Mouse (Mus musculus): ENCODE data around the gene Id1.

- TF ChIP-seq EP300 (IDR thresholded peaks at IDR 0.05; ENCODE audit: low read length) (no peak), CTCF (conservative IDR thresholded peaks at IDR 0.05 in 1 of 2, IDR thresholded peaks at IDR 0.05 in 1 of 2; ENCODE audit: low read depth in 2 of 2, low read length in 2 of 2) (no peak), KAT2A (IDR thresholded peaks at IDR 0.05; ENCODE audit: insufficient replicate concordance, low read length) (no peak), ETS1 (conservative IDR thresholded peaks at IDR 0.05; ENCODE audit: low read depth, low read length) (no peak), E2F4 (IDR thresholded peaks at IDR 0.05; ENCODE audit: insufficient replicate concordance, low read depth, low read length) (no peak), MEF2A (IDR thresholded peaks at IDR 0.05; ENCODE audit: borderline replicate concordance, low read depth, low read length) (no peak), POLR2AphosphoS2 (IDR thresholded peaks at IDR 0.05; ENCODE audit: low read depth, low read length) (no peak), POLR2A (IDR thresholded peaks at IDR 0.05; ENCODE audit: low read depth, low read length) (no peak), NELFE (IDR thresholded peaks at IDR 0.05; ENCODE audit: low read depth, low read length) (no peak), BHLHE40 (IDR thresholded peaks at IDR 0.05; ENCODE audit: low read depth, low read length) (no peak)
Observed at GRCm38 (mm10) chr2:152727795-152728510, 8.1 kb upstream of the Id1 start.
